In the genomic region with DNA sequence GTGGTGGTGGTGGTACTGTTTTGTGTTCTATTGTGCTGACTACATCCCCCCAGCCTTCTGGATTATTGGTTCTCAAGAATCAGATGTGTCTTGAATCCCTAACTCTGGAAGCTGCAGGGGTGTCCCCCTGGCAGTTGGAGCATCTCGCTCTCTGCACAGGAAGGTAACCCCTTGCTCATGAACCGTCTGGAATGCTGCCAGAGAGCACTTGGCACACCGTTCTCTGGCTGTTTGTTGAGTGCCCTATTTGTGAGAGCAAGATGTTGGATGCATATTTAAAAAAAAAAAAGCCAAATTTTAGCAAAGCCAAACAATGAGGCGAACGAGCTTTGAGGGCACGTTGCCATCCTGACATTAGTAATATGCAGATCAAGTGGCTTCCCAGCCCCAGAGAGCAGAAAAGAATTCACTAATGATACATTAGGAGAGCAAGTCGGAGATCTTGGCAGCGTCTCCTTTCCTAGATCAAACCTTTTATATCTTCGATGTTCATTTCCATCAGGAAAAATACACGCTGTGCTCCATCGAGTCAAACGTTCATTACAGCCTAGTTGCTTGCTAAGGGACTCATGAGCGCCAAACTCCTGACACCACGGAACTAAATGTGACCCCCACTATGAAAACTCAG, we compare ENCODE assay signal across 21 mouse cellular contexts. TPM values are rescaled to one million over a fixed set of nuclear protein-coding genes. Genes with fewer than 3 reads are reported as not detected.
DNase-seq lines count a peak whose midpoint lies in the region; ATAC-seq and TF ChIP-seq lines count a peak whose summit lies in the region.
"Had no signal": no experiment of that assay in that cellular context is flagged by ENCODE, and none has a peak within 500 bp of the region (broad histone marks: within the 10 kb centered on the region; RNA-seq: fewer than 3 reads in every experiment).

No protein-coding gene starts in this region.

- H3K9ac ChIP-seq in midbrain, embryonic 13.5 days (replicated peaks) = no peak overlapping the region
- H3K9ac ChIP-seq: embryonic facial prominence, embryonic 15.5 days had no signal

- peak overlapping the region; percentile 53; the same call in 1 of the 2 replicates for H3K27ac ChIP-seq in gastrocnemius, adult 2 months
- no peak overlapping the region for H3K27ac ChIP-seq in midbrain, embryonic 13.5 days
- H3K27ac ChIP-seq: embryonic facial prominence, embryonic 15.5 days had no signal

- no peaks in the 10 kb centered on the region for H3K9me3 ChIP-seq in midbrain, embryonic 13.5 days
- H3K9me3 ChIP-seq: embryonic facial prominence, embryonic 15.5 days; megakaryocyte, embryonic 14.5 days had no signal

- peaks cover 10% of the 10 kb centered on the region for H3K4me1 ChIP-seq in midbrain, embryonic 13.5 days (replicated peaks)

- peaks cover 52% of the 10 kb centered on the region for H3K27me3 ChIP-seq in midbrain, embryonic 13.5 days

- H3K4me2 ChIP-seq in midbrain, embryonic 13.5 days (replicated peaks) = no peak overlapping the region
- H3K4me2 ChIP-seq: embryonic facial prominence, embryonic 15.5 days; liver, embryonic 11.5 days had no signal

- WGBS in midbrain, embryonic 13.5 days = 78% methylated on average over 14 of the region's 14 CpGs

- H3K4me3 ChIP-seq in gastrocnemius, adult 2 months = peak overlapping the region; percentile 29; the same call in 1 of the 2 replicates
- H3K4me3 ChIP-seq in midbrain, embryonic 13.5 days (replicated peaks) = no peak overlapping the region
- H3K4me3 ChIP-seq: embryonic facial prominence, embryonic 15.5 days; megakaryocyte, embryonic 14.5 days had no signal

- peak; percentile 59 for DNase-seq in cerebellum, adult 11 months
- DNase-seq in gastrocnemius, adult 2 months = no peak
- DNase-seq in gastrocnemius, postnatal 10 days = no peak
- peak; percentile 71 for DNase-seq in brain, embryonic 14.5 days (ENCODE audit: low read depth)
- DNase-seq in cerebellum, postnatal 14 days = peak; percentile 82
- no peak for DNase-seq in right cerebral cortex, adult 18-20 months
- DNase-seq: adrenal gland, postnatal 25 days; heart, adult 11 months; kidney, postnatal 4 days; lung, adult 2 months; retina, postnatal 1 day; thymus, postnatal 36 days had no signal

- no peak for TF ChIP-seq CTCF in gastrocnemius, adult 2 months (IDR thresholded peaks at IDR 0.05)
- no peak for TF ChIP-seq CTCF in brain, embryonic 14.5 days (IDR thresholded peaks at IDR 0.05; ENCODE audit: borderline replicate concordance, extremely low read depth, insufficient read depth, insufficient read length)

- TF ChIP-seq POLR2A in brain, embryonic 14.5 days (IDR thresholded peaks at IDR 0.05; ENCODE audit: borderline replicate concordance, extremely low read depth, insufficient read depth, insufficient read length, poor library complexity, severe bottlenecking) = no peak

- H3K36me3 ChIP-seq in midbrain, embryonic 13.5 days = no peaks in the 10 kb centered on the region
- H3K36me3 ChIP-seq: embryonic facial prominence, embryonic 15.5 days had no signal

- ATAC-seq in cerebellum, adult (ENCODE audit: insufficient number of reproducible peaks, low FRiP score, low TSS enrichment) = no peak
- ATAC-seq in midbrain, embryonic 13.5 days = no peak
- ATAC-seq: hindbrain, embryonic 16.5 days; intestine, embryonic 16.5 days; midbrain, embryonic 16.5 days had no signal

- intact Hi-C loops in gastrocnemius, adult 2 months (cut with DNase I) = no loop called here

RNA-seq across cellular contexts. Expression of gene Des, which starts 5.5 kb away (rescaled TPM):
- 1,000 to 10,000 TPM; 2,035 to 2,198 TPM for total RNA-seq in gastrocnemius, adult 2 months (2021)
- total RNA-seq in gastrocnemius, postnatal 10 days (2021) = 1,000 to 10,000 TPM; 1,482 to 1,503 TPM
- 1.0 and 1.4 TPM in 2 replicates for polyA plus RNA-seq in brain, embryonic 14.5 days (2012; rRNA removed)
- polyA plus RNA-seq in midbrain, embryonic 13.5 days (2015; fragmentation: Nextera tagmentation; extraction: Ambion mirVana) = 0.84 and 1.1 TPM in 2 replicates
- total RNA-seq: hematopoietic stem cell, adult 5-6 weeks had no signal

RNA-seq across cellular contexts. Expression of gene Speg, which starts 9.5 kb away (rescaled TPM):
- total RNA-seq in gastrocnemius, adult 2 months (2021) = 100 to 1,000 TPM; 268 to 311 TPM
- 100 to 1,000 TPM; 196 to 209 TPM for total RNA-seq in gastrocnemius, postnatal 10 days (2021)
- polyA plus RNA-seq in brain, embryonic 14.5 days (2012; rRNA removed) = 49.2 and 56.1 TPM in 2 replicates
- polyA plus RNA-seq in midbrain, embryonic 13.5 days (2015; fragmentation: Nextera tagmentation; extraction: Ambion mirVana) = 11.2 and 12.8 TPM in 2 replicates

RNA-seq across cellular contexts. Expression of gene Dnpep, which starts 47.8 kb away (rescaled TPM):
- total RNA-seq in gastrocnemius, adult 2 months (2021) = 10 to 100 TPM; 40.9 to 49.6 TPM
- total RNA-seq in gastrocnemius, postnatal 10 days (2021) = 10 to 100 TPM; 51.0 to 53.8 TPM
- 140 and 189 TPM in 2 replicates for polyA plus RNA-seq in brain, embryonic 14.5 days (2012; rRNA removed)
- 155 and 161 TPM in 2 replicates for polyA plus RNA-seq in midbrain, embryonic 13.5 days (2015; fragmentation: Nextera tagmentation; extraction: Ambion mirVana)

Comparison
In these comparisons a context has a peak if more than half of its experiments do, and no peak if none do; other contexts are left out.
1. DNase-seq: peak in cerebellum, adult 11 months (single experiment), brain, embryonic 14.5 days (single experiment) and cerebellum, postnatal 14 days (2 of 2); none in gastrocnemius, adult 2 months (single experiment), gastrocnemius, postnatal 10 days (single experiment) and right cerebral cortex, adult 18-20 months (single experiment).